Mouse (Mus musculus): ENCODE data around the gene Scnm1.

Scnm1 gene

GRCm38 (mm10) chr3:95133680-95134101, at the start of gene Scnm1, which contains the start of gene Lysmd1:
Gene Scnm1, minus strand, starts transcription at chr3:95134011.
Gene Lysmd1, plus strand, starts transcription at chr3:95134088.
- DNase-seq (ENCODE audit: low read depth, low spot score) = peak; percentile 73

- no peak for DNase-seq (ENCODE audit: low read depth, low spot score)
These were observed 48.0 kb upstream of the Scnm1 start for GRCm38 (mm10) chr3:95181841-95182240.

GRCm38 (mm10) chr3:95179890-95180289, 46.1 kb upstream of the Scnm1 start:
- no peak for DNase-seq (ENCODE audit: low read depth, low spot score)

GRCm38 (mm10) chr3:95178948-95179347, 45.1 kb upstream of the Scnm1 start:
- no peak for DNase-seq (ENCODE audit: low read depth, low spot score)

- no peak for DNase-seq (ENCODE audit: low read depth, low spot score)
These were observed 43.8 kb upstream of the Scnm1 start for GRCm38 (mm10) chr3:95177583-95177982.

- no peak for DNase-seq (ENCODE audit: low read depth, low spot score)
These were observed 42.7 kb upstream of the Scnm1 start for GRCm38 (mm10) chr3:95176500-95176899.

- peak; percentile 70 for DNase-seq (ENCODE audit: low read depth, low spot score)
These were observed 40.3 kb upstream of the Scnm1 start for GRCm38 (mm10) chr3:95174011-95174592.

GRCm38 (mm10) chr3:95173256-95173949, 39.6 kb upstream of the Scnm1 start:
- no peak for DNase-seq (ENCODE audit: low read depth, low spot score)

- no peak for DNase-seq (ENCODE audit: low read depth, low spot score)
These were observed 38.9 kb upstream of the Scnm1 start for GRCm38 (mm10) chr3:95172526-95173255.

GRCm38 (mm10) chr3:95171105-95171504, 37.3 kb upstream of the Scnm1 start:
- no peak for DNase-seq (ENCODE audit: low read depth, low spot score)

GRCm38 (mm10) chr3:95169996-95170395, 36.2 kb upstream of the Scnm1 start:
- no peak for DNase-seq (ENCODE audit: low read depth, low spot score)

GRCm38 (mm10) chr3:95164840-95165239, 31.0 kb upstream of the Scnm1 start:
- no peak for DNase-seq (ENCODE audit: low read depth, low spot score)

- no peak for DNase-seq (ENCODE audit: low read depth, low spot score)
These were observed 30.4 kb upstream of the Scnm1 start for GRCm38 (mm10) chr3:95164256-95164550.

GRCm38 (mm10) chr3:95163419-95164255, 29.8 kb upstream of the Scnm1 start:
- no peak for DNase-seq (ENCODE audit: low read depth, low spot score)

GRCm38 (mm10) chr3:95162345-95162628, 28.5 kb upstream of the Scnm1 start:
- no peak for DNase-seq (ENCODE audit: low read depth, low spot score)

- no peak for DNase-seq (ENCODE audit: low read depth, low spot score)
These were observed 28.0 kb upstream of the Scnm1 start for GRCm38 (mm10) chr3:95161618-95162344.

- no peak for DNase-seq (ENCODE audit: low read depth, low spot score)
These were observed 27.3 kb upstream of the Scnm1 start for GRCm38 (mm10) chr3:95161041-95161551.

GRCm38 (mm10) chr3:95159987-95160963, 26.5 kb upstream of the Scnm1 start, which contains the start of gene Sema6c:
Gene Sema6c, plus strand, starts transcription at chr3:95160457.
- peak; percentile 69 for DNase-seq (ENCODE audit: low read depth, low spot score)

GRCm38 (mm10) chr3:95159511-95159986, 25.7 kb upstream of the Scnm1 start:
- no peak for DNase-seq (ENCODE audit: low read depth, low spot score)

GRCm38 (mm10) chr3:95153874-95154273, 20.1 kb upstream of the Scnm1 start:
- no peak for DNase-seq (ENCODE audit: low read depth, low spot score)

Measured in WW6 (cell line).